Mouse (Mus musculus) layer of hippocampus, postnatal 14 days (tissue): ENCODE measurements around the gene Nrl. TPM values are rescaled to one million over a fixed set of nuclear protein-coding genes. Genes with fewer than 3 reads are reported as not detected.

Experiments
- DNase-seq, 2 experiments: peaks; one replicate each; pipeline ENCODE4 v3.0.0; 2021 to 2022; ENCODE audit warnings: low spot score in 2 of 2, mixed read lengths in 1 of 2
- long read RNA-seq, 2 experiments: library from polyadenylated mRNA; stranded (forward); transcript quantifications; one replicate each; pipeline ENCODE4 v2.0.0; 2021
- total RNA-seq, 2 experiments: library from RNA; stranded (reverse); gene quantifications; 2 replicates each; pipeline ENCODE4 v1.2.3; 2021

Gene Nrl
- 1 to 10 TPM; 1.5 to 2.2 TPM for total RNA-seq
- long read RNA-seq, experiment 1, full-length matches to known transcripts = 1 of 1 reads
- long read RNA-seq, experiment 1, partial matches to known transcripts = 0 of 1 reads
- long read RNA-seq, experiment 1, other reads (novel, unspliced or antisense) = 0 of 1 reads
- long read RNA-seq, experiment 2, full-length matches to known transcripts = 1 of 1 reads
- long read RNA-seq, experiment 2, partial matches to known transcripts = 0 of 1 reads
- long read RNA-seq, experiment 2, other reads (novel, unspliced or antisense) = 0 of 1 reads

DNA sequence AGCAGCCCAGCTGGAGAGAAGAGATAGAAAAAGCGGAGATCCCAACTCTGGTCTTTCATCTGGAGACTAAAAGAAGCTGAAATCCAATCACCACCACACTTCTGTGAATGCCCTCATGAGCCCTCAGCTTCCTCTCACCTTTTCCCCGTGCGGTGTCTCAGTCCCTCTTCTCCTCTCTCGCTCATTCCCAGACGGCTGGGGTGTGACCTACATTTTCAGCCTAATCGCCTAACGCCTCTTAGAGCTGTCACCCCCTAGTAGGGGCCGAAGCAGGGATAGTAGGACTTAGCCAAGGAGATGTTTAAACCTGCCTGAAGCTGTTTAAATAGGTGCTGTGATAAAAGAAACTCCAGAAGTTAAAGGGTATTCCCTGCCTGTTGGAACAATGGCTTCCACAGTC is at the start of gene Nrl:
Nrl (minus strand) TSS at position 197 of the 400 bp plus-strand sequence.
- DNase-seq = no peak

DNA sequence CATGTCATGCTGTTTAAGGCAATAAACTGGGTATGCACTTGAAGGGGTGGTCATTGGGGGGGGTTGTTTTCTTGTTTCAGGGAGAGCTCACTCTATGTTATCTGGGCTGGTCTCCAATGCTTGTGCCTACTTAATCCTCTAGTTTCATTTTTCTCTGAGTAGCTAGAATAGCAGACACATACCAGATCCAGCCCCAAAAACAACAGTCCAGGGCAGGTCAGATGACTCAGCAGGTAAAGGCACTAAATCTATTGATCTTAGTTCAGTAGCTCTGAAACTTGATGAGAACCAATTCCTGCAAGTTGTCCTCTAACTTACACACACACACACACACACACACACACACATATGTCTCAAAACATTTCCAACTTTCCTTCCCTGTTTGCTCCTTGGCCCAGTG is 47.0 kb upstream of the Nrl start:
- no peak for DNase-seq

DNA sequence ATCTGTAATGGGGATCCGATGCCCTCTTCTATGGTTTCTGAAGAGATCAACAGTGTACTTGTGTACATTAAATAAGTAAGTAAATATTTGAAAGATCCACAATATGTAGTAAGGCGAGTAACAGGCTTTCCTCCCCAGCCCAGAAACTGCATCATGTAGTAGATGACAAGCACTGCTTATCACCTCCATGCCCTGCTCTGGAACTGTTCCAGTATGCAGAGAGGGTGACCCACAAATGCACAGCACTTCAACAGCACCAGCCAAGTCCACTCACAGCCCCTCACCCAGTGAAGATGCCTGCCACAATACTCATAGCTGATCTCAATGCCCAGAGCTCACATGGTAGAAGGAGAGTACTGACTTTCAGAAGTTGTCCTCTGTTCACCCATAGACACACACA is 45.8 kb upstream of the Nrl start:
- DNase-seq = no peak

DNA sequence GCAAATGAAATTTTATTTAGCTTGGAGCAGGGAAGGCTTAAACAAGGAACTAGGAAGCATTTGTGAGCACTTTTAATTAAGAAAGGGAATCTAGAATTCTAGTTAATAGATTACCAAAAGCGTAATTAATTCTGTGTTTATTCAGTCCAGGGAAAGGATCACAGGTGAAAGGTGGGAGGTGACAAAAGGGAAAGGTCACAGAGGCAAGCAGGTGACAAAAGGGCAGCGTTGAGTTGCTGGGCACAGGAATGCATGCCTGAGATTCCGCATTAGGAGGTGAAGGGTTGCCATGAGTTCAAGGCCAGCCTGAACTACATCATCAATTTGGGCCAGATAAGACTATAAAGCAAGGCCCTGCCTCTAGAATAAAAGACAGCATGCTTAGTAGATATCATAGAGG is 42.7 kb upstream of the Nrl start:
- DNase-seq = no peak

DNA sequence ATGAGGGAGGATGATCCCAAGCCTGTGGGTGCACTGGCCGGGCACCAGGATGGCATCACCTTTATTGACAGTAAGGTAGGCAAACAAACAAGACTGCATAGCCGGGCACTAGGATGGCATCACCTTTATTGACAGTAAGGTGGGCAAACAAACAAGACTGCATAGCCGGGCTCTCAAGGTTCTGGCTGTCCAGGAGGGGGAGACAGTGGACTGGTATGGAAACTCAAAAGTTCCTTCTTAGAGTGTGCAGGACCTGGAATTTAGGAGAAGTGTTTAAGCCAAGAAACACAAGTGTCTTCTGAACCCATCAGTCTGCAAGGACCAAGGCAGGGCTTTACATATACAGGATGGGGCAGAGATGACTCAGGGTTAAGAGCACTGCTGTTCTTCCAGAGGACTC is 41.0 kb upstream of the Nrl start:
- no peak for DNase-seq

DNA sequence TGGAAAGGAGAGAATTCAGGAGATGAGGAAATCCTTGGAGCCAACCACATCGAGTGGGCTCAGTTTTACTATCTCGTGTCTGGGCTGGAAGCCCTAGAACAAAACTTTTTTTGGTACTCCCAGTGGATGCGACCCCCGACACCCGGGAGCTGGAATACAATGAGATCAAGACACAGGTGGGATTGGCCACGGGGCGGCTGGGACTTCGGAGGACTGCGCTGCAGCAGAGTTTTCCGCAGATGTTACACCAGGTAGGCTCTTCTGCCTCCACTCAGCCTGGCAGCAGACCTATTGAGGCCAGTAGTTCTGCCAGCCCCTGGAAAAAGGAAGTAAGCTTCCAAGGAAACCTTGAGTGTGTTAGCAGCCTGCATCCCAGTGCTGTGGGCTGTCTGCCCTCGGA is 38.5 kb upstream of the Nrl start:
- DNase-seq = no peak

DNA sequence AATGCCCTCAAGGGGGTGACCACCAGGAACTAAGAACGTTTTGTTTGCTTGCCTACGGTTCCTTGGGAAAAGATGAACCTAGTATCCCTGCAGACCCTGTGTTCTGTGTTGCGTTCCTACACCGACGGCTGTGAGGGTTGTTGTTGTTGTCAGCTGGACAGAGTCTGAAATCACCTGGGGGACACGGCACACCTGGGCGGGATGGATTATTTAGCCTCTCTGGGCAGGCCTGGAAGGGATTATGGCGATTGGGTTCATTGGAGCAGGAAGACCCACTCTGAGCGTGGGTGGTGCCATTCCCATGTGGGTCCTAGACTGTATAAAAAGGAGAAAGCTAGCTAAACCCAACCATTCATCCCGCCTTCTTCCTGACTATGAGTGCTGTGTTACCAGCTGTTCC is 37.1 kb upstream of the Nrl start:
- DNase-seq = no peak

DNA sequence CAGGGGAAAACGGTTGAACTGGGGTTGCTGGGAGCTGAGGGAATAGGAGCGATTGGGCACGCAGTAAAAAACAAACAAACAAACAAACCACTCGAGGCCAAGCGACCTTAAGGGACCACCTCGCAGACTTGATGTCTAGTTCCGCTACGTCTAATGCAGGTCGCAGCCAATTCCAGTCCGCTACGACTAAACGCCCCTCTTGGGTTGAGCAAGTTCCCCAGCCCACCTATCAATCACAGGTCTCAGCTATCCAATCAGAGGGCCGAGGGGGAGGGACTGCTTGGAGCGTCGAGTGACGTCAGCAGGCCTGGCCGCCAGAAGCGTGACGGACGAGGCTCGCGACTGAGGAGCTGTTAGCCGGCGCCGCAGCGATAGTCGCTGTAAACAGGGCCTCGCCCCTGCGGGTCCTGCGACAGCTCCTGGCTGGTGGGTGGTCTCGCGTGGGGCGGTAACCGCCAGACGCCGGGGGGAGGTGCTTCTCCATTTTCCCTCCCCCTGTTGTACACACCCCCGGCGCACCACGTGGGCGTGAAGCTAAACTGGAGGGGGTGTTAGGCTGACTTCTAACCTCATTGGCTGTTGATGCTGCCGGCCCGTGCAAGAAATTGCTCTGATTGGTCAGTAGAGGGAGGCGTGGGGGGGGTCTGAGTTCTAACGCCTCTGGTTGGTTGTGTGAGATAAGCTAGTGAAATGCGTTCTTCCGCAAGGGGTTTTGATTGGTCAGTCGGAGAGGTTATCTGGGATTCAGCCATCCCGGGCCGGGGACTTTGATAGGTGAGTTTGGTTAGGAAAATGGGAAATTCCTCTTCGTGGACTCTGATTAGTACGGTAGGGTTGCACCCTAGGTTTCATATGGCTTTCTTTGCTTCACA is 35.7 kb upstream of the Nrl start, which contains the start of gene A730061H03Rik:
A730061H03Rik (minus strand) TSS at position 205 of the 872 bp plus-strand sequence.
- DNase-seq = peak; percentile 98 to 99

DNA sequence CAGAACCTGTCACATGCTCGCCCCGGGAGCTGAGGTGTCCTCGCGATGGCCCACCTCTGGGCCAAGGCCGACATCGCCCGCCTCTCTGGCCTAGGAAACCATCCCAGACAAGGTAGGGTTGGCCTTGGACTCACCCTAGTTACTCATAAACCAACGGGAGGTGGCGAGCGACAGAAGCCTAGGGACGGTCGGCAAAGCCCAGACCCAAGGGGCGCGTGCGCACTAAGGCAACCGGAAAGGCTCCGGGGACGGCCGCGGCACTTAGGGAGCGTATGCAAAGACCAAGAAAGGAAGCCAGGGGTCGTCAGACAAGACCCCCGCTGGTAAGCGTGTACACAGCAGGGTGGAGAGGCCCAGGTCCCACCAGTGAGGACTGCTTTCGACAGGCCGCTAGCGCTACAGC is 35.0 kb upstream of the Nrl start, which contains the start of gene Dcaf11:
Dcaf11 (plus strand) TSS at position 208 of the 403 bp plus-strand sequence.
- DNase-seq = peak; percentile 87 to 93

DNA sequence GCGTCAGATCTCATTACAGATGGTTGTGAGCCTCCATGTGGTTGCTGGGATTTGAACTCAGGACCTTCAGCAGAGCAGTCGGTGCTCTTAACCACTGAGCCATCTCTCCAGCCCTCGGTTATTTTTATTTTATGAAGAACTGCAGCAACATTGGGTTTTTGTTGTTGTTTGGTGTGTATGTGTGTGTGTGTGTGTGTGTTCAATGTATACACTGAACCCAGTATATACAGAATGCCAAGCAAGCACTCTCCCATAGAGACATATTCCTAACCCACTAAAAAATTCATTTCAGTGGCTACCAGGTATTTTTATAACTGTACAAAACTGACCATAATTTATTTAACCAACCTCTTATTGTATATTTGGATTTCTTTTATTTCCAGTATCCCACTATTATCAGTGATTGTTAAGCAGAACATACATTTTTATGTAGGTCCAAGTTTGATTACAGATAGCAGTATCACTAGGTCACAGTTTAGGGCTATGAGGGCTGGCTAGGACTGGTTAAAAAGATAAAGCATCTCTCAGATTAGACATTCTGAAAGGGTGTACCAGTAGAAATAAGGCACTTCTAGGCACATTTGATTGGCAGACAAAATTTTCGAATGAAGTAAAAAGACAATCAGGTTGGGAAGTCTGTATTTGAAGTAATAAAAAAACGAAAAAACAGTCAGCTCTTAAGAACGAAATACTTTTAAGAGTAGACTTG is 34.1 kb upstream of the Nrl start:
- DNase-seq = no peak

DNA sequence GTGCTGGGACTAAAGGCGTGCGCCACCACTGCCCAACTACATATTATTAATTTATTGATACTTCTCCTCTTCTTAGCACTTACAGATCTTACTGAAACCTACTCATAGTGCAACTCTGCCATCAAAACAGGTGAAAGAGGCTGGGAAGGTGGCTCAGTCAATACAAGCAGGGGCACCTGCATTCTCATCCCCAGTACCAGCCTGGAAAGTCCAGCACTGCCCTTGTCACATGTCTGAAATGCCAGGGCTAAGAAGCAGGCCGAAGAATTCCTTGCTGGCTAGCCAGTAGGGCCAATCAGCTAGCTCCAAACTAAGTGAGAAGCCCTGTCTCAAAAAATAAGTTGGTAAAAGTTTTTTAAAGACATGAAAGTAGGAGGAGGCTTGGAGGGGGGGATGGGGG is 32.8 kb upstream of the Nrl start:
- no peak for DNase-seq

DNA sequence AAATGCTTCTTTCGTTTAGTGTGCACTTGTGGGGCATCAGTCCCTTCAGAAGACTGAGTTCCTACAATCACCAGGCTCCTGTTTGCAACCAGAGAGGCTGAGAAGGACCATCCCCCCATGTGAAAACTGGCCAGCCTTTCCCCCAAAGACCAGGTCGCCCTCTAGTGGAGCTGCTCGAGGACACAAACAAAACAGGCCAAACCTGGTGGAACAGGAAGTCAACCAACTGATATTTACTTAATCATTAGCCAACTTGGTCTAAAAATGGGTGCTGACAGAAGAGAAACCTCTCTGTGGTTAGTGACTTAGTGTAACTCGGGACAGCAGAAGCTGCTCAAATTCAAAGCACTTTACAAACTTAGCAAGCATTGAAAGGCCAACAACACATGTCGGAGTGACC is 32.2 kb upstream of the Nrl start:
- DNase-seq = peak; percentile 70 to 79

DNA sequence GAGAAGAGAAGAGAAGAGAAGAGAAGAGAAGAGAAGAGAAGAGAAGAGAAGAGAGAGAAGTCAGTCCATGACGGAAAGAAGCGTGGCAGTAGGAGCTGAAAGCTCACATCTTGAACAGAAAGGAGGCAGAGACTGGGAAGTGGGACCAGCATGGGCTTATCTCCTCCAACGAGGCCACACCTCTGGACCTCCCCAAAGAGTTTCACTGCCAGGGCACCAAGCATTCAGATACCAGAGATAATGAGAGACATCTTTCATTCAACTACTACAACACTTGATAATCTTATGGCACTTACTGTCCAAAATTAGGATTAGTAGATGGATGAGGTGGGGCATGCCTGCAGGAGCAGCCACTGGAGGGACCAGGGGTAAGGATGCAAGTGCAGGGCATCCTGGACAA is 31.0 kb upstream of the Nrl start:
- no peak for DNase-seq

DNA sequence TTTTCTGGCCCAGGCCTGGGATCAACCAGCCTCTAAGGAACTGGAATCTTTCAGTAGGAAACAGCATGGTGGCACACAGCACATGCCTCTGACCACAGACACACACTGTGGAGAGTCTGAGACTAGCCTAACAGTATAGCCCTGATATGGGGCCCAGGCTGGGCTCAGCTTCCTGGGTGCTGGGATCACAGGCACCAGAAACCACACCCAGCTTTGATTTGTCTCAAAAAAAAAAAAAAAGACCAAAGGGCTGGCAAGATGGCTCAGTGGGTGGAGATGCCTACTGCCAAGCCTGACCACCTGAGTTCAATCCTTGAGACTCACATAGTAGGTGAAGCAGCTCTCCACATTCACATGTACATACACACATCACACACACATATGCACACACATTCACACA is 29.9 kb upstream of the Nrl start:
- no peak for DNase-seq

DNA sequence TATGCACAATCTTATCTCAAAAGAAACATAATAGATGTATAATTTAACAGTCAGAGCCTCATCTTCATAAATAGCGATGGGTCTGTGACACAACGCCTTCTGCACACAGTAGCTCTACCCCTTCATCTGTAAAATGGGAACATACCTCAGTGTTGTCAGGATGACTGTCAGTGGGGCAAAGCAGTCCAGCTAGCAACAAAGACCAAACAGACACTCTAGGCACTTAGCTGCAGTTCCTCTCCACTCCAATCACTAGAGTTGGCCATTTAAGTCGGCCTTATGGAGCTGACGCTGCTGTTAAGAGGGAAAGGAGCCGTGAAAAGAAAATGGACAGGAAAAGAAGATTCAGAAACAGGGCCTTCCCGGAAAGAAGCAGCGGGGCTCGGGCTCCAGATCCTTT is 27.0 kb upstream of the Nrl start:
- DNase-seq = no peak

DNA sequence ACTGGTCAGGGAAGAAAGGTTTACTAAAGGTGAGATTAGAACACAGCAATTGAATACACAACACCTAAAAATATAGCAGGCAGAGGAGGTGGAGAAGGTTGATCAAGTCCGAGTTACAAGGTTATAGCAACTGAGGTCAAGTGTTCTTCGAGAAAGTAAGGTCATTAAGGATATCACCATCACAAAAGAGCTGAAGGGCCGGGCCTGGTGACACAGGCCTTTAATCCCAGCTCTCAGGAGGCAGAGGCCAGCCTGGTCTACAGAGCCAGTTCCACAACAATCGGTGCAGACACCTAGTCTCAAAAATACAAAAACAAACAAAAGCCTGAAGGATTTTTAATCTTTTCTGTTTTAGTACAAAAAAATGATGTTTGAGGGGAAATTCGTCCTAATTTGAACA is 26.6 kb upstream of the Nrl start:
- no peak for DNase-seq

DNA sequence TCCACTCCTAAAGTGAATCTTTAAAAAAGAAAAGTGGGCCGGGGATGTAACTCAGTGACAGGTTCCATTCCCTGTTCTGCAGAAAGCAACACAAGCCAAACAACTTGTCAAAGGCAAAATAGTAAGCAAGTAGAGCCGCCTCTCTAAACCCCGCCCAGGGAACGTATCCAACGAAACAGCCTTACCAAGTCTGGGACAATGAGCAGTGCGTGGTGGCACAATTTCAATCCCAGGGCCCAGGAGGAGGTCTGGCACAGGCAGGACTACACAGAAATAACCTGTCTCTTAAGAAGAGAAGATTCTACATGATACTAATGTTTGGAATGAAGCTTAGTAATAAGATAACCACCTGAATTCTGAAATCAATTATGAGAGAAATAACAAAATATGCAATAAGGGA is 25.4 kb upstream of the Nrl start:
- no peak for DNase-seq

DNA sequence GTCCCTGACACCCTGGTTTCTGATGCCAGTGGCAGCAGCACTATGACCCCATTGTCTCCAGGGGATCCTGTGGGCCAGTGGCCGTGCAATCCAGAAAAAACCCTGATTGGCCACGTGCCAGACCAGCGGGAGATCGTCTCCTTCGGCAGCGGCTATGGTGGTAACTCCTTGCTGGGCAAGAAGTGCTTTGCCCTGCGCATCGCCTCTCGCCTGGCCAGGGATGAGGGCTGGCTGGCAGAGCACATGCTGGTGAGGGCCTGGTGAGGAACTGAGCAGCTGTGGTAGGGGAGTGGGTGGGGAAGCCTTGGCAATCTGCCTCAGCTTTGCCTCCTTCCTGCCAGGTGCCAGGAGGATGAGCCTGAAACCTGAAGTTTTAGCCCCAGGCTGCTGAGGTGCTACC is 19.6 kb upstream of the Nrl start:
- peak in 1 of 2 experiments; percentile 12 for DNase-seq

DNA sequence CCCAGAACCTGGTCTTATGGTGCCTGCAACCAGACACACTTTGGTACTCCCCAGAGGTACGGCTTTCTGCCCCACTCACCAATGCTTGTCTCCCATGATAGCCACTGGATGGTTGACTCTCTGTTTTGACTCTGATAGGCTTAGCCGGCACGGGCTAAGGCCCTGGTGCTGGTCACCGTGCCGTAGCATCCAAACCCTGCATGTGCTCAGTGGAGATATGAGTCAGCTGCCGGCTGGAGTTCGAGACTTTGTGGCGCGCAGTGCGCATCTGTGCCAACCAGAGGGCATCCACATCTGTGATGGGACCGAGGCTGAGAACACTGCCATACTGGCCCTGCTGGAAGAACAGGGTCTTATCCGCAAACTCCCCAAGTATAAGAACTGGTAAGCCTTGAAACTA is 17.5 kb upstream of the Nrl start:
- no peak for DNase-seq

DNA sequence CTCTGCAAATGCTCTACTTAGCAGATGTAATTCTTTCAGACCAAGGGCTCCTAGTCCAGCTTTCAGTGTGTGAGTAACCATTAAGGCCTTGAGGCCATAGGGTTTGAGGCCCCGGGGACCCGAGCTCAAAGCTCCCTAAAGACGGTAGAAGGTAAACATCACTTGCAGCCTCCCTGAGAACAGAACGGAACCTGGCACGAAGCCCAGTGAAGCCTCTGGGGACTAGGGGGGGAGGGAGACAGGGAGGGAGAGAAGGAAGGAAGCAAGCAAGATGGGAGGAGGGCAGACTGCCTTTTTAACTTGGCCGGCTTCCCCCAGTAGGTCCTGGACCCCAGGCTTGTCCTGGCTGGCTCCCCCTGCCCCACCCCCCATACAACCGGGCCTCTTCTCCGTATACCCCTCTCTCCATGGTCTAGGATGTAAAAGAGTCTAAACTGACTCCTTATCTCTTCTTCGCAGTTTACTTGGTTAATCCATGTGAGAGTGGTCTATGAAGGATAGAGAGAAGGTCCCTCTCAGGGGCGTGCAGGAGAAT is 16.1 kb upstream of the Nrl start:
- DNase-seq = peak; percentile 64 to 70

DNA sequence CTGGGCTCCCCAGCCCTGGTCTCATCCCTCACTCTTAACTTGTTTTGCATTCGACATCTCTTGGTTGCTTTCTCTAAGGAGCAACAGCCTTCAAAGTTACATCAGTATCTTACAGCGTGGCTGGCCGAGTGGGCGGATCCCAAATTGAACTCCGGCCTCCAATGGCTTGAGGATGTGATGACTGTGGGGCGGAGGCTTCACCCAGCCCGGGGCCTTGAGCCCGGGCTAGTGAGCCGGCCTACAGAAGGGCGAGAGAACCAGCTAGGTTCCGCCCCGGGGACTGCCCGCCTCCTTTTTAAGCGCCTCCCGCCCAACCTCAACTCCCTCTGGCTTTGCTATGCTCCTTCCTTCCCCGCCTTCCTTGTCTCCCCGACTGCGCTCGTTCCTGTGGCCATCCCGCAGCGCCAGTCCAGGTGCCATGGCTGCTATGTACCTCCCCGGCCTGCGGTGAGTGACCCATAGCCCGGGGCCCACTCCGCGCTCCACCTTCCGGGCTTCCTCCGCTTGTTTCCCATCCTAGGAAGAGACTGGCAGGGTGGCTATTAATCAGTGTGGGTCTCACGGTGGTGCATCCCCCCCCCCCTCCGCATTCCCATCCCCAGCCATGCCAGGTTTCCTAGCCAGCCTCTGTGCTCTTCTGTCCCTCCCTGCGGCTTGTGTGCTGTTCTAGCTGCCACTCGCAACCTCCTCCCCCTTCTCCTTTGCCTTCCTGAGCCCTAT is 15.4 kb upstream of the Nrl start, which contains the start of gene Pck2:
Pck2 (plus strand) TSS at position 200 of the 720 bp plus-strand sequence.
- DNase-seq = peak; percentile 66 to 67
